Mouse (Mus musculus) T-helper 1 cell (primary cell): Measurements from ENCODE around the gene Adamts17.

ENCODE experiments used
- in situ Hi-C: fragments of 300-600 bp; cut with MboI, MseI; formaldehyde crosslinking; loops from one replicate; pipeline ENCODE4 v1.15.1; 2025; ENCODE audit warnings: high pct_unique_total_duplicates

The Adamts17 gene

GRCm38 (mm10) chr7:66969199-66969598, 129.7 kb downstream of the Adamts17 start:
- in situ Hi-C loops: no loop called here

- in situ Hi-C loops: no loop called here
Observed at GRCm38 (mm10) chr7:66970235-66970634, 130.7 kb downstream of the Adamts17 start.

- in situ Hi-C loops: no loop called here
Observed at GRCm38 (mm10) chr7:66970974-66971373, 131.4 kb downstream of the Adamts17 start.

GRCm38 (mm10) chr7:66974859-66975258, 135.3 kb downstream of the Adamts17 start:
- in situ Hi-C loops: no loop called here

GRCm38 (mm10) chr7:66976371-66976770, 136.8 kb downstream of the Adamts17 start:
- in situ Hi-C loops: no loop called here

- in situ Hi-C loops: no loop called here
Observed at GRCm38 (mm10) chr7:66981591-66981990, 142.1 kb downstream of the Adamts17 start.

- in situ Hi-C loops: no loop called here
Observed at GRCm38 (mm10) chr7:66982084-66982483, 142.5 kb downstream of the Adamts17 start.

- in situ Hi-C loops: no loop called here
Observed at GRCm38 (mm10) chr7:66987671-66988070, 148.1 kb downstream of the Adamts17 start.

- in situ Hi-C loops: no loop called here
Observed at GRCm38 (mm10) chr7:66988441-66988840, 148.9 kb downstream of the Adamts17 start.

GRCm38 (mm10) chr7:66989357-66990045, 150.0 kb downstream of the Adamts17 start:
- in situ Hi-C loops: no loop called here

GRCm38 (mm10) chr7:66998821-66999220, 159.3 kb downstream of the Adamts17 start:
- in situ Hi-C loops: no loop called here

- in situ Hi-C loops: no loop called here
Observed at GRCm38 (mm10) chr7:67003648-67004047, 164.1 kb downstream of the Adamts17 start.

- in situ Hi-C loops: no loop called here
Observed at GRCm38 (mm10) chr7:67004220-67004619, 164.7 kb downstream of the Adamts17 start.

- in situ Hi-C loops: no loop called here
Observed at GRCm38 (mm10) chr7:67009841-67010240, 170.3 kb downstream of the Adamts17 start.

- in situ Hi-C loops: no loop called here
Observed at GRCm38 (mm10) chr7:67012011-67012751, 172.6 kb downstream of the Adamts17 start.

- in situ Hi-C loops: no loop called here
Observed at GRCm38 (mm10) chr7:67013211-67013895, 173.8 kb downstream of the Adamts17 start.

- in situ Hi-C loops: no loop called here
Observed at GRCm38 (mm10) chr7:67019937-67020336, 180.4 kb downstream of the Adamts17 start.

GRCm38 (mm10) chr7:67026114-67027070, 186.9 kb downstream of the Adamts17 start:
- in situ Hi-C loops: no loop called here

- in situ Hi-C loops: no loop called here
Observed at GRCm38 (mm10) chr7:67027216-67027615, 187.7 kb downstream of the Adamts17 start.

- in situ Hi-C loops: no loop called here
Observed at GRCm38 (mm10) chr7:67027696-67028095, 188.2 kb downstream of the Adamts17 start.

GRCm38 (mm10) chr7:67028902-67029301, 189.4 kb downstream of the Adamts17 start:
- in situ Hi-C loops: no loop called here
